Mouse (Mus musculus): Measurements from ENCODE around the gene Grin2c.
A peak's percentile ranks its signal among the peaks of the same experiment; 100 is the strongest.

DNA sequence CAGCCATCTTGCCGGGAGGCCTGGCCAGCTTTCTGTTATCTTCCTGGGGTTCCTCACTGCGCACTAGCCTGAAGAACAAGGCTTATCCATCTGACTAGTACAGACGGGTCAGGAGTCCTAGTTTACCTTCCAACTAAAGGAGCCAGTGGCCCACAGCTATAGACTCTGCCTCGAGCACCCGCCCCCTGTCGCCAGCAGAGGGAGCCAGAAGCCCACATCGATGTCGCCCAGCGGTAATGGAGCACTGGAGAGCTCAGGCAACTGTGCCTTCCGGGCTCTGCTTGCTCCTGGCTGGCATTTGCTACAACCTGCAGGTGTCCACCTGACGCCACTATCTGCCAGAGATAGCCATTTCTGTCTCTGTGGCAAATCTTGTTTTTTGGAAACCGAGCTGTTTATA, 64.7 kb downstream of the Grin2c start:
- TF ChIP-seq CTCF (IDR thresholded peaks at IDR 0.05; ENCODE audit: extremely low read depth, insufficient read length, insufficient replicate concordance, low read depth, low read length) (peak; percentile 90), POLR2A (IDR thresholded peaks at IDR 0.05; ENCODE audit: low read depth, low read length) (no peak)

All from small intestine, adult 2 months (tissue).